Mouse (Mus musculus): ENCODE data around the gene 3110082I17Rik.

- TF ChIP-seq POLR2A (IDR thresholded peaks at IDR 0.05; ENCODE audit: low read depth, low read length) (peak; percentile 89), CTCF (conservative IDR thresholded peaks at IDR 0.05; ENCODE audit: insufficient read depth, insufficient read length, low read depth, low read length) (no peak)
Measured at GRCm38 (mm10) chr5:139371631-139372401, 88.5 kb downstream of the 3110082I17Rik start.
